Mouse (Mus musculus) hindbrain, embryonic 12.5 days (tissue): Measurements from ENCODE around the gene Arhgef17. TPM values are rescaled to one million over a fixed set of nuclear protein-coding genes. Genes with fewer than 3 reads are reported as not detected.

Source experiments
- ATAC-seq: fragments of 200-750 bp; cut with Nextera tagmentation; 2 replicates; pipeline ENCODE4 v1.8.0; 2017; ENCODE audit warnings: moderate TSS enrichment; ENCODE audit not compliant: low FRiP score
- H3K27ac ChIP-seq: fragments of 300-500 bp; sonication (generic); 2 replicates; pipeline ENCODE4 v1.5.1; 2016; ENCODE audit warnings: mild to moderate bottlenecking
- H3K27me3 ChIP-seq: fragments of 300-500 bp; sonication (generic); 2 replicates; pipeline ENCODE4 v1.6.1; 2016; ENCODE audit warnings: mild to moderate bottlenecking
- H3K36me3 ChIP-seq: fragments of 300-500 bp; sonication (generic); 2 replicates; pipeline ENCODE4 v1.6.1; 2016; ENCODE audit warnings: mild to moderate bottlenecking
- H3K4me1 ChIP-seq: fragments of 300-500 bp; sonication (generic); 2 replicates; pipeline ENCODE4 v1.6.1; 2016
- H3K4me2 ChIP-seq: fragments of 300-500 bp; sonication (generic); replicated peaks from 2 replicates; pipeline ENCODE4 v1.6.1; 2016; ENCODE audit warnings: mild to moderate bottlenecking
- H3K4me3 ChIP-seq: fragments of 300-500 bp; sonication (generic); 2 replicates; pipeline ENCODE4 v1.5.1; 2016; ENCODE audit warnings: mild to moderate bottlenecking
- H3K9ac ChIP-seq: fragments of 300-500 bp; sonication (generic); 2 replicates; pipeline ENCODE4 v1.6.1; 2016; ENCODE audit warnings: mild to moderate bottlenecking, moderate library complexity
- H3K9me3 ChIP-seq: fragments of 300-500 bp; sonication (generic); replicated peaks from 2 replicates; pipeline ENCODE4 v1.6.1; 2016; ENCODE audit warnings: mild to moderate bottlenecking
- WGBS: fragments of 180-500 bp; shearing (Covaris S2); methylation state at CpG from one replicate; pipeline ENCODE4 v1.1.7; 2016; 5-methylcytosine and 5-hydroxymethylcytosine counted together
- polyA plus RNA-seq: library from polyadenylated mRNA; unstranded; fragments of >200 nt; fragmentation: Nextera tagmentation; extraction: Ambion mirVana; gene quantifications from 2 replicates; pipeline ENCODE4 v1.2.1, GENCODE M21; 2016

Arhgef17 gene
- polyA plus RNA-seq, 1 experiment from 2014 or later: 9.1 TPM

DNA sequence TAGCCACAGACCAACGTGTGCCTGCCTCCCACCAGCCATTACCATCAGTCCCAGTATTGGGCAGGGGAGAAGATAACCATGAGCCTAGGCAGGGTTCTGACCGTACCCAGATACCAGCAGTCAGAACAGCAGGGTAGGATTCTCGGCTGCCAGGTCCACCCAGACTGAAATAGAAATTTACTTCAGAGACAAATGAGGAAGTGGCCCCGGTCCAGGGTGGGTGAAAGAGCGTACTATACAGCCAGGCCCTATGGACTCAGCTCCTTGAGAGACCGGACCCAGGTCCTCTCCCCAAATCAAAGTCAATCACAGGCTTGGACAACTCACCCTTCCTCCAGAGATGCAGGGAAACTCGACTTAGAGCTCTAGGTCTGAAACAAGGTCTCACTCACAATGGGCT is 29.2 kb upstream of the Arhgef17 start:
- H3K4me3 ChIP-seq: no peak overlapping the region
- no peak overlapping the region for H3K27ac ChIP-seq
- no peaks in the 10 kb centered on the region for H3K4me1 ChIP-seq
- no peaks in the 10 kb centered on the region for H3K36me3 ChIP-seq
- no peaks in the 10 kb centered on the region for H3K9me3 ChIP-seq
- ATAC-seq: no peak
- WGBS: 76% methylated on average over 7 of the region's 7 CpGs
- H3K4me2 ChIP-seq: no peak overlapping the region
- H3K9ac ChIP-seq: no peak overlapping the region
- no peaks in the 10 kb centered on the region for H3K27me3 ChIP-seq

DNA sequence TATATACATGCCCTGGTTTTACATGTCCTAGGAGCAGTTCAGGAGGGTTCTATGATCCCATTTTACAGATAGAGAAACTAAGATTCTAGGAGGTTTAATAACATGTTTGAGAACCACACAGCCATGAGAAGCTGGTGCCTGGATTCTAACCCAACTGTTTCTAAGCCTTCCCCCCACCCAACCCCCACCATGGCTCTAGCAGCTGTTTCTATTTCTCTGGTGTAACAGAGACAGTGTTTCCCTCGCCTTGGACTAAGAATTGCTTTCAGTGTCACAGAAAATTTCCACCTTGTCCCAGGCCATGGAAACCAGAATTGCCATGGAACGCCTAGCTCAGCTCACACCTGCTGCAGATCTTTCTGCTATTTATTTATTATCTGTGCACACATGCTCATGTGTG is 28.6 kb upstream of the Arhgef17 start:
- Histone ChIP-seq H3K27ac (no peak overlapping the region), H3K4me1 (no peaks in the 10 kb centered on the region), H3K4me3 (no peak overlapping the region), H3K9me3 (no peaks in the 10 kb centered on the region), H3K36me3 (no peaks in the 10 kb centered on the region), H3K27me3 (no peaks in the 10 kb centered on the region), H3K9ac (no peak overlapping the region), H3K4me2 (no peak overlapping the region)
- no peak for ATAC-seq
- 64% methylated on average over 2 of the region's 2 CpGs for WGBS

DNA sequence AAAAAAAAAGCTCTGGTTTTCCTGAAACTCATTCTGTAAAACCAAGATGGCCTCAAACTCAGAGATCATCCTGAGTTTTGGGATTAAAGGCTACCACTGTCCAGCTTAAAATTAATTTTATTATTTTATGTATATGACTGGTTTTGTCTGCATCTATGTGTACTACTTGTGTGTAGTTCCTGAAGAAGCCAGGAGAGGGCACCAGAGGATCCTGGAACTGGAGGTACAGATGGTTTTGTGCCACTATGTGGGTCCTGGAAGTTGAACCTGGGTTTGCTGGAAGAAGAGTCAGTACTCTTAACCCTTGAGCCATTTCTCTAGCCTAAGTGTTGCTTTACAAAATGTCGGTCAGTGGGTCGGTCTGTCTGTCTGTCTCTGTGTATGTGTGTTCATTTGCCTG is 26.5 kb upstream of the Arhgef17 start:
- Histone ChIP-seq H3K4me3 (no peak overlapping the region), H3K4me1 (no peaks in the 10 kb centered on the region), H3K27ac (no peak overlapping the region), H3K9ac (no peak overlapping the region), H3K9me3 (no peaks in the 10 kb centered on the region), H3K4me2 (no peak overlapping the region), H3K36me3 (no peaks in the 10 kb centered on the region), H3K27me3 (no peaks in the 10 kb centered on the region)
- no peak for ATAC-seq
- WGBS: 85% methylated on average over 2 of the region's 2 CpGs

DNA sequence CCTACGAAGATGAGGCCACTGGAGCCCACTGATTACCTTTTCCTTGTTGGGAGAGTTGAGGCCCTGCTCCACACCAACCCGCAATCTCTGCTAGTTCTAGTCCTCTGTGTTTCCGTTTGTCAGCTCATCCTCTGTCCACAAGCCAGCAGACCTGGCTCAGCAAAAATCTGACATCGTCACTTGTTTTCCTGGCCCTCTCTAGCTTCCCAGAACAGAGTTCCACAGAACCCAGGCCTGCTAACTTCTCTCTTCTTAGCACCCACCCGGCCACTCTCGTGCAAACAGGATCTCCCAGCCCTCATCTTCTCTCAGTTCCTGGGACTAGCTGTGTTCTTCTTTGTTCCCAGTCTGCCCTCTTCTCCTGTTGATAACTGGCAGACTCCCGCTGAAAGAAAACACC is 20.8 kb upstream of the Arhgef17 start:
- Histone ChIP-seq H3K4me3 (no peak overlapping the region), H3K4me1 (peaks cover 4% of the 10 kb centered on the region; the same call in 1 of the 2 replicates), H3K27me3 (0 out of 2 replicates have a peak, but pooled peaks cover 4% of the 10 kb centered on the region), H3K4me2 (no peak overlapping the region), H3K27ac (no peak overlapping the region), H3K9me3 (no peaks in the 10 kb centered on the region), H3K36me3 (no peaks in the 10 kb centered on the region), H3K9ac (no peak overlapping the region)
- 91% methylated on average over 7 of the region's 7 CpGs for WGBS
- ATAC-seq: no peak

DNA sequence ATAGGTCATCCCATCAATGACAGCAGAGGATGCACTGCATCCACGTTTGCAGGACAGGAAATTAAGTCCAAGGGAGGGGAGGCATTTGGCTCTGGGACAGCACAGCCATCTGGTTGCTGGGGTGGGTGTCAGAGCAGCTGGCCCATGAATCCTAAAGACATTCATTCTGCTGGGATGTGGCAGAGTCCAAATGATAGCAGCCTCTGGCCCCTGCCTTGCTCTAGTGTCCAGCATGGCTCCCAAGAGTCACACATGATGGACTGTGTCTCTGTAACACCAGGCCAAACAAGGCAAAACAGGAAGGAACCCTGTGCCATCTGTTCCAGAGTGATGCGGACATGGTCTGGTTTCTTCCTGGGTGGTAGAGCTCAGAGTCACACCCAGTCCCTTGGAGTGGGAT is 20.0 kb upstream of the Arhgef17 start:
- Histone ChIP-seq H3K27ac (no peak overlapping the region), H3K4me3 (no peak overlapping the region), H3K9ac (no peak overlapping the region), H3K9me3 (no peaks in the 10 kb centered on the region), H3K4me1 (peaks cover 4% of the 10 kb centered on the region; the same call in 1 of the 2 replicates), H3K27me3 (0 out of 2 replicates have a peak, but pooled peaks cover 4% of the 10 kb centered on the region), H3K36me3 (no peaks in the 10 kb centered on the region), H3K4me2 (no peak overlapping the region)
- 56% methylated on average over 2 of the region's 2 CpGs for WGBS
- no peak for ATAC-seq

DNA sequence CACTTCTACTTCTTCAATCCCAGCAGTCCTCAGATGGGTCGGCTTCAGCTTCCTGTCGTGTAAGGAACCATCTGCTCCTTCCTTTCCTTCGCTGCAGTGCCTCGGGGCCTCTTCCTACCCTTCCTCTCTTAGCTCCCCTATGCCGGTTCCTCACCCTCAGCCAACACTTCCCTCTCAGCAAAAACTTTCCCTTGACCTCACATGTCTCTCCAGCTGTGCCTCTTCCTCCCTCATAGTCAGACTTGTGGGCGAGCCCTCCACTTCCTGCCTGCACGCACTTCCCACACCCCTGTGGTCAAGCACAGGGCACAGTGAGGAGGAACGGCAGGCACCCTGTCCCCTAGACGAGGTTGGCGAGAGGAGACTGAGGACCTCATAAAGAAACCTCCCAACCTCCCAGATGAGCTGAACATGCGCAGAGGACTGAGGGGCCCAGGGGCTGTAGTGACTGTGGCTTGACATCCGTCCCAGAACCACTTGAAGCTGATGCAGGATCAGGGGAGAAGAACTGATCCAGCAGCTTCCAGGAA is 18.6 kb upstream of the Arhgef17 start:
- no peak for ATAC-seq
- 62% methylated on average over 12 of the region's 12 CpGs for WGBS
- no peak overlapping the region for H3K9ac ChIP-seq
- H3K4me2 ChIP-seq: no peak overlapping the region
- H3K27ac ChIP-seq: 0 out of 2 replicates have a peak overlapping the region, but pooled peaks have one; percentile 13
- H3K4me1 ChIP-seq: peaks cover 4% of the 10 kb centered on the region; the same call in 1 of the 2 replicates
- no peak overlapping the region for H3K4me3 ChIP-seq
- H3K36me3 ChIP-seq: no peaks in the 10 kb centered on the region
- 0 out of 2 replicates have a peak, but pooled peaks cover 4% of the 10 kb centered on the region for H3K27me3 ChIP-seq
- no peaks in the 10 kb centered on the region for H3K9me3 ChIP-seq

DNA sequence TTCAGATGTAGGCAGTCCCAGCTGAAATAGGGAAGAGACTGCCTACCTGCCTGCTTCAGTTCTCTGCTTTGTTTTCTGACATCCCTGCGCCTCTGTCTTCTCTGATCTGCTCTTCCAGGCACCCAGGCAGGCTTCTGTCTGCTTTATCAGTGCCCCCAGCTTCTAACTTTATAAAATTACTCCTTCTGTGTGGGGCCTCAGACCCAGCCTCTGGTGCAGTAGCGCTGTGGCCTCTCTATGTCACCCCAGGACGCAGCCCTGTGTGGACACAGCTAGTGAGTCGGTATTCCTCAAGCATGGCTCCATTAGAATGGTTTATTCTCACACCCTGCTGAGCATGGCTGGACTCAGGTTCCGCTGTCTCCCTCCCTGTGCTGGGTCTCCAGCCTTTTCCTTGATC is 18.1 kb upstream of the Arhgef17 start:
- Histone ChIP-seq H3K4me3 (no peak overlapping the region), H3K4me2 (no peak overlapping the region), H3K9me3 (no peaks in the 10 kb centered on the region), H3K9ac (no peak overlapping the region), H3K27ac (peak overlapping the region; percentile 13; the same call in 1 of the 2 replicates), H3K36me3 (no peaks in the 10 kb centered on the region), H3K27me3 (0 out of 2 replicates have a peak, but pooled peaks cover 4% of the 10 kb centered on the region), H3K4me1 (peaks cover 4% of the 10 kb centered on the region; the same call in 1 of the 2 replicates)
- WGBS: 52% methylated on average over 5 of the region's 5 CpGs
- ATAC-seq: no peak

DNA sequence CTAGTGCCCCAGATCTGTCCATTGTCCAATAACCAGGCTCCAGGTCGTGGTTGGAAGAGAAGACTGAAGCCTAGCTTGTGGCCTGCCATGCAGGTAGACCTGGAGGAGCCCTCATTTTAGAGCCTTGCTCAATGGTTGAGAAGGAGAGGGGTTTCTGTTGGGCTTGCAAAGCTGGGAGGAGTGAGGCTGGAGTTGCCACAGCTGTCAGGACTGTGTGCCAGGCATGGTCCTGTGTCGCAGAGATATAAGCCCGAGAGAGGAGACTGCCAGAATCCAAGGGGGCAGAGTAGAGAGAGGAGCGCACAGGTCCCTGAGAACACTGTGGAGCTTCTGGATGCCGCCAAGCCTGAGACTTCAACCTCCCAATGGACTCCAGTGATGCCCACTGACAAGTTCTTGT is 12.8 kb upstream of the Arhgef17 start:
- Histone ChIP-seq H3K36me3 (no peaks in the 10 kb centered on the region), H3K4me3 (no peak overlapping the region), H3K4me2 (no peak overlapping the region), H3K9ac (no peak overlapping the region), H3K4me1 (peaks cover 6% of the 10 kb centered on the region), H3K27me3 (0 out of 2 replicates have a peak, but pooled peaks cover 4% of the 10 kb centered on the region), H3K9me3 (no peaks in the 10 kb centered on the region), H3K27ac (no peak overlapping the region)
- ATAC-seq: no peak
- 88% methylated on average over 5 of the region's 5 CpGs for WGBS

DNA sequence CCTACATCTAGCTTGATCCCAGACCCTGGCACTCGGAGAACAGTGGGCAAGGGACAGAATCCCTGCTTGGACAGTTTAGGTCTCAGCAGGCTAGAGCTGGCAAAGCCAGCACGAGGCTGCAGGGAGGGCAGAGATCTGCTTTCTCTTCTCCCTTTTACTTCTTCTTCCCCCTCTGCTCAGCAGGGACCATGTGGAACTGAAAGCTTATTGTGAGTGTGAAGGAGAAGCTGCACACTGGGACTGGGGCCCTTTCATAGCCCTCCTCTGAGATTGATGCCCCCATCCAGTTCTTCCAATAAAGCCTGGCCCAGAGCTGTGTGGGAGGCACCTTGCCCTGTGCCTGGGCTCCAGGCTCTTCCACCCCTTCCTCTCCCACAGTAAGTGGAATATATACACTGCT is 12.4 kb upstream of the Arhgef17 start:
- Histone ChIP-seq H3K27ac (no peak overlapping the region), H3K36me3 (no peaks in the 10 kb centered on the region), H3K4me2 (no peak overlapping the region), H3K9me3 (no peaks in the 10 kb centered on the region), H3K27me3 (0 out of 2 replicates have a peak, but pooled peaks cover under 1% of the 10 kb centered on the region), H3K4me3 (no peak overlapping the region), H3K9ac (no peak overlapping the region), H3K4me1 (peaks cover 6% of the 10 kb centered on the region)
- ATAC-seq: no peak
- WGBS: 60% methylated on average over 2 of the region's 2 CpGs

DNA sequence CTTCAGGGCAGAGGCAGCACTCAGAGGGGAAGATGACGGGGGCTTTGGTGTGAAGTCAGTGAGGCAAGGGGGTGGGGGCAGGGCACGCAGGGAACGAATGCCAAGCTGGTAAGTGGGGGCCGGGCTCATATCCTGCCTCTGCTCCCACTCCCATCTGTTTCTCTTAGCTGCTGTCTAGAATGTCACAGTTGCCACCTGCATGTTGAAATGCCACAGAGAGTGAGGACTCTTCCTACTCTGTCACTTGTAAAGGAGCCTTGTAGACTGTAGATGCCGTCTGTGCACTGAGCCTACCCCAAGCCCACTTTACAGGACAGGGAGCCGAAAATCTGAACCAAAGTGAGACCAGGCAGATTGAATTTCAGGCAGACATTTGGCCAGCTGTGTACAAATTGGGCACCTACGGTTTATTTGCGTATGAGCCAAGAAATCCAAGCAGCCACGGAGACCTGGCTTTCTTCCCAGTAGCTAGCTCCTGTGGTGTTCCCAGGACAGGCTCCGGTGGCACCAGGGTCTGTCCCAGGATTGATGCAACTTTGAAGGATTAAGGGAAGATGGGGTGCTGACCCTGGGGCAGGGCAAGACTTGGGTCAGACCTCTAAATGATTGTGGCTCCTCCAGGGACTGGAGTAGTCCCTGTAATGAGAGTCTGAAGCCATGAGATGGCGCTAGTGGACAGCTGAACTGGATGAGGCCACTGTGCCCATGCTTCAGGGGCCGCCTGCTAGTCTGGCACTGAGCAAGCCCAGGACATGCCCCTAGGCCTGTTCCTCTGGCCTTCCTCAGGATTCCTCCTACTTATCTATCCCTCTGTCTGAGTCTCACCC is 11.1 kb upstream of the Arhgef17 start:
- WGBS: 47% methylated on average over 12 of the region's 12 CpGs

DNA sequence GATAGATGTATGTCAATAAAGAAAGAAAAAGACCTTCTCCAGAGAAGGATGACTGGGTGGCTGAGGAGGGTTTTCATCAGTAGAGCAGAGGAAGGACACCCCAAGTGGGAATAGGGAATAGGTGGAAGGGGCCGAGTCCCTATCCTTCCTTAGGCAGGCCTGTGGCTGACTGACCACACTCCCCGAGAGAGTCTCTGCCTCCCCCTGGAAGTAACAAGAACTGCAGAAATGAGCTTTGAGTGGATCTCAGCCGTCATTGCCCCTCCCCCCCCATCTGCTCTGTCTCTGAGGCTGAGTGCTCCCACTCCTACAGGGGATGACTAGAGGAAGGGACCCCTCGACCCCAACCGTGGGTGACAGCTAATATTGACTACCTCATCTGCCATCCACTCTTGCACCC is 9.3 kb upstream of the Arhgef17 start:
- Histone ChIP-seq H3K9ac (no peak overlapping the region), H3K36me3 (no peaks in the 10 kb centered on the region), H3K4me3 (no peak overlapping the region), H3K27ac (no peak overlapping the region), H3K9me3 (no peaks in the 10 kb centered on the region), H3K27me3 (no peaks in the 10 kb centered on the region), H3K4me2 (no peak overlapping the region), H3K4me1 (peaks cover 6% of the 10 kb centered on the region)
- ATAC-seq: no peak
- WGBS: 41% methylated on average over 5 of the region's 5 CpGs

More for the DNA sequence above, 11.1 kb upstream of the Arhgef17 start:
- peaks cover 6% of the 10 kb centered on the region for H3K4me1 ChIP-seq
- no peak overlapping the region for H3K4me3 ChIP-seq
- H3K27ac ChIP-seq: no peak overlapping the region
- H3K9ac ChIP-seq: no peak overlapping the region
- ATAC-seq: peak; percentile 58
- no peaks in the 10 kb centered on the region for H3K36me3 ChIP-seq
- no peak overlapping the region for H3K4me2 ChIP-seq
- H3K9me3 ChIP-seq: no peaks in the 10 kb centered on the region
- H3K27me3 ChIP-seq: no peaks in the 10 kb centered on the region

DNA sequence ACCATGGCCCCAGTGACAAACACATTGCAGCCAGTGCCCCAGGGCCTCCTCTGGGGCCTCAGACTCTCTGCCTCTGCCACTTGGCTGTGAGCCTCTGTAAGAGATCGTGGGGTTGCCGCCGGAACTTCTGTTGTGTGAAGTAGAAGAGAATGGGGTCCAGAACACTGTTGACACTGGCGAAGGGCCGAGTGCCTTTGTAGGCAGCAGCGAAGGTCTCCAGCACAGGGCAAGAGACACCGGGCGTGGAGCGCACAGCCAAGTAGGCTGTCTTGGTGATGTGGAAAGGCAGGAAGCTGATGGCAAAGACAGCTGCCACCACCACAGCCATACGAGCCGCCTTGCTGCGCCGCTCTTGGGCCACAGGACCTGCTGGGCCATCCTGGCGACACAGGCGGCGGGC is 6.2 kb upstream of the Arhgef17 start:
- no peaks in the 10 kb centered on the region for H3K27me3 ChIP-seq
- H3K4me2 ChIP-seq: no peak overlapping the region
- 84% methylated on average over 16 of the region's 16 CpGs for WGBS
- no peak overlapping the region for H3K27ac ChIP-seq
- H3K9me3 ChIP-seq: no peaks in the 10 kb centered on the region
- H3K36me3 ChIP-seq: no peaks in the 10 kb centered on the region
- H3K4me3 ChIP-seq: no peak overlapping the region
- no peak overlapping the region for H3K9ac ChIP-seq
- ATAC-seq: no peak
- H3K4me1 ChIP-seq: peaks cover 4% of the 10 kb centered on the region
